8 mouse cellular contexts compared by ENCODE assay signal in the genomic region with DNA sequence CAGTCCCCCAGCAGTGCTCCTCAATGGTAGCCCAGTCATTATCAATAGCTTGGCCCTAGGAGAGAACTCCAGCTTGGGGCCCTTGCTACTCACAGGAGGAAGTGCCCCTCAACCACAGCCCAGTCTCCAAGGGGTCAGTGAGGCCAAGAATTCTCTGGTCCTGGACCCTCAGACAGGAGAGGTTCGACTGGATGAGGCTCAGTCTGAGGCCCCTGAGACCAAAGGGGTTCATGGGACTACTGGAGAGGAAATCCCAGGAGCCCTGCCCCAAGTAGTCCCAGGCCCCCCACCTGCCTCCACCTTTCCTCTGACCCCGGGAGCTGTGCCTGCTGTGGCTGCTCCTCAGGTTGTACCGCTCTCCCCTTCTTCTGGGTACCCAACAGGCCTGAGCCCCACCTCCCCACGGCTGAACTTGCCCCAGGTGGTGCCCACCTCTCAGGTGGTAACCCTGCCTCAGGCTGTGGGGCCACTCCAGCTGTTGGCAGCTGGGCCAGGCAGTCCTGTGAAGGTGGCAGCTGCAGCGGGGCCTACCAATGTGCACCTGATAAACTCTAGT. TPM values are rescaled to one million over a fixed set of nuclear protein-coding genes. Genes with fewer than 3 reads are reported as not detected.
DNase-seq lines count a peak whose midpoint lies in the region; ATAC-seq lines count a peak whose summit lies in the region.

No protein-coding gene starts in this region.

- H3K9me3 ChIP-seq in liver, embryonic 15.5 days (replicated peaks) = no peaks in the 10 kb centered on the region

- peak overlapping the region; percentile 96 for H3K4me2 ChIP-seq in liver, embryonic 15.5 days

- H3K4me3 ChIP-seq in liver, embryonic 15.5 days (replicated peaks) = no peak overlapping the region

- no peak overlapping the region for H3K27ac ChIP-seq in liver, embryonic 15.5 days (replicated peaks)

- no peak for ATAC-seq in liver, embryonic 15.5 days (ENCODE audit: insufficient read depth)

- peaks cover 59% of the 10 kb centered on the region for H3K4me1 ChIP-seq in liver, embryonic 15.5 days (replicated peaks)

- DNase-seq in cerebellum, adult 9-11 months = peak; percentile 8
- DNase-seq in cerebellum, postnatal 25 days = no peak
- peak; percentile 10 for DNase-seq in thymus, postnatal 4 days
- no peak for DNase-seq in thymus, postnatal 0 days (ENCODE audit: low spot score)
- DNase-seq in right cerebral cortex, postnatal 14 days = no peak
- no peak for DNase-seq in urinary bladder, postnatal 10 days (ENCODE audit: low spot score)
- no peak for DNase-seq in B cell, adult 2 months

- peaks cover 88% of the 10 kb centered on the region for H3K27me3 ChIP-seq in liver, embryonic 15.5 days

- WGBS in liver, embryonic 15.5 days (ENCODE audit: insufficient replicate concordance) = 42% methylated on average over 5 of the region's 5 CpGs

- no peaks in the 10 kb centered on the region for H3K36me3 ChIP-seq in liver, embryonic 15.5 days (replicated peaks)

- H3K9ac ChIP-seq in liver, embryonic 15.5 days = no peak overlapping the region

RNA-seq across cellular contexts. Expression of gene Six5, which starts 2.1 kb away (rescaled TPM):
- polyA plus RNA-seq in thymus, postnatal 0 days (2015; fragmentation: Nextera tagmentation; extraction: Ambion mirVana) = 1.2 and 1.5 TPM in 2 replicates
- 0.90 and 1.2 TPM in 2 replicates for polyA plus RNA-seq in liver, embryonic 15.5 days (2015; fragmentation: Nextera tagmentation; extraction: Ambion mirVana)

RNA-seq across cellular contexts. Expression of gene Dmpk, which starts 12.8 kb away (rescaled TPM):
- 2.8 and 3.7 TPM in 2 replicates for polyA plus RNA-seq in thymus, postnatal 0 days (2015; fragmentation: Nextera tagmentation; extraction: Ambion mirVana)
- 13.9 and 15.8 TPM in 2 replicates for polyA plus RNA-seq in liver, embryonic 15.5 days (2015; fragmentation: Nextera tagmentation; extraction: Ambion mirVana)

RNA-seq across cellular contexts. Expression of gene Dmwd, which starts 20.5 kb away (rescaled TPM):
- polyA plus RNA-seq in thymus, postnatal 0 days (2015; fragmentation: Nextera tagmentation; extraction: Ambion mirVana) = 4.3 and 5.0 TPM in 2 replicates
- polyA plus RNA-seq in liver, embryonic 15.5 days (2015; fragmentation: Nextera tagmentation; extraction: Ambion mirVana) = 3.6 and 5.4 TPM in 2 replicates

RNA-seq across cellular contexts. Expression of gene Gm4969, which starts 21.7 kb away (rescaled TPM):
- 0.70 and 0.72 TPM in 2 replicates for polyA plus RNA-seq in thymus, postnatal 0 days (2015; fragmentation: Nextera tagmentation; extraction: Ambion mirVana)
- polyA plus RNA-seq in liver, embryonic 15.5 days (2015; fragmentation: Nextera tagmentation; extraction: Ambion mirVana) = 0.14 and 0.17 TPM in 2 replicates

RNA-seq across cellular contexts. Expression of gene Fbxo46, which starts 23.2 kb away (rescaled TPM):
- 16.4 and 16.6 TPM in 2 replicates for polyA plus RNA-seq in thymus, postnatal 0 days (2015; fragmentation: Nextera tagmentation; extraction: Ambion mirVana)
- polyA plus RNA-seq in liver, embryonic 15.5 days (2015; fragmentation: Nextera tagmentation; extraction: Ambion mirVana) = 5.1 TPM in 2 replicates

Comparison
In these comparisons a context has a peak if more than half of its experiments do, and no peak if none do; other contexts are left out.
1. DNase-seq: peak in cerebellum, adult 9-11 months (single experiment) and thymus, postnatal 4 days (single experiment); none in cerebellum, postnatal 25 days (0 of 2), thymus, postnatal 0 days (single experiment), right cerebral cortex, postnatal 14 days (single experiment), urinary bladder, postnatal 10 days (single experiment) and B cell, adult 2 months (0 of 2).